17 mouse cellular contexts compared by ENCODE assay signal in the genomic region with DNA sequence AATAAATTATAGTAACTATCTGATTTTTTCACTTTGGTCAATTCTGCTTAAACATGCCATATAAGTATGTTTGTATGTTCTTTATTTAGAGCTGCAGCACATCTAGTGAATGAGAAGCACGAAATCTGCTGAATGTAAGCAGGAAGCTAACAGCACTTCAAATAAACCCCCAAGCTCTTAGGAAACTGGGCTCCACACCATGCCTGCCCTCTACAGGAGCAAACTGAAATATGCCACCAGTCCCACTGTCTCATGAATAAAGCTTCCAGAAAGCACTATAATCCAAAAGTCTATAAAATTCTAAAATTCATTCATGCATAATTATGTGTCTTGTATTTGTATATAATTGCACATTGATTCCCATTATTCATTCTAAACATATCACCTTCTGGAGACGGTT. TPM values are rescaled to one million over a fixed set of nuclear protein-coding genes. Genes with fewer than 3 reads are reported as not detected.
A peak's percentile ranks its signal among the peaks of the same experiment; 100 is the strongest.
DNase-seq lines count a peak whose midpoint lies in the region; ATAC-seq and TF ChIP-seq lines count a peak whose summit lies in the region.
"Had no signal": no experiment of that assay in that cellular context is flagged by ENCODE, and none has a peak within 500 bp of the region (broad histone marks: within the 10 kb centered on the region; RNA-seq: fewer than 3 reads in every experiment).

No protein-coding gene starts in this region.

- H3K36me3 ChIP-seq in hindbrain, embryonic 14.5 days (replicated peaks; ENCODE audit: control insufficient read depth, insufficient read depth), result no peaks in the 10 kb centered on the region
- no peaks in the 10 kb centered on the region for H3K36me3 ChIP-seq in hindbrain, embryonic 16.5 days (ENCODE audit: control insufficient read depth, insufficient read depth, low read length)
- no peaks in the 10 kb centered on the region for H3K36me3 ChIP-seq in lung, embryonic 14.5 days (ENCODE audit: insufficient read depth)
- H3K36me3 ChIP-seq: heart, embryonic 13.5 days; intestine, embryonic 15.5 days; midbrain, embryonic 15.5 days had no signal

- ATAC-seq in cerebellum, adult (ENCODE audit: insufficient number of reproducible peaks, low FRiP score, low TSS enrichment), result no peak
- ATAC-seq in hindbrain, embryonic 14.5 days (ENCODE audit: low FRiP score), result no peak
- ATAC-seq in hindbrain, embryonic 16.5 days, result no peak
- no peak for ATAC-seq in lung, embryonic 14.5 days (ENCODE audit: insufficient read depth)
- ATAC-seq: intestine, embryonic 15.5 days; midbrain, embryonic 15.5 days had no signal

- H3K27ac ChIP-seq in cerebellum, adult 2 months (ENCODE audit: insufficient read depth, low read length), result no peak overlapping the region
- no peak overlapping the region for H3K27ac ChIP-seq in hindbrain, embryonic 14.5 days
- H3K27ac ChIP-seq in hindbrain, embryonic 16.5 days (ENCODE audit: low read depth, low read length), result no peak overlapping the region
- H3K27ac ChIP-seq in lung, embryonic 14.5 days (ENCODE audit: low read depth), result no peak overlapping the region
- H3K27ac ChIP-seq in cortical plate, adult 2 months (ENCODE audit: insufficient read depth, low read length), result no peak overlapping the region
- H3K27ac ChIP-seq: heart, embryonic 13.5 days; intestine, embryonic 15.5 days; liver, embryonic 14.5 days; midbrain, embryonic 15.5 days had no signal

- H3K9ac ChIP-seq in hindbrain, embryonic 14.5 days, result no peak overlapping the region
- H3K9ac ChIP-seq in hindbrain, embryonic 16.5 days (ENCODE audit: low read depth, low read length), result no peak overlapping the region
- H3K9ac ChIP-seq in lung, embryonic 14.5 days, result no peak overlapping the region
- H3K9ac ChIP-seq: heart, embryonic 13.5 days; intestine, embryonic 15.5 days; liver, embryonic 14.5 days; midbrain, embryonic 15.5 days had no signal

- WGBS in cerebellum, adult 2 months, result 75% methylated on average over 2 of the region's 2 CpGs
- WGBS in hindbrain, embryonic 14.5 days, result 77% methylated on average over 2 of the region's 2 CpGs
- 58% methylated on average over 2 of the region's 2 CpGs for WGBS in hindbrain, embryonic 16.5 days
- WGBS in lung, embryonic 14.5 days, result 47% methylated on average over 2 of the region's 2 CpGs

- no peak for TF ChIP-seq POLR2A in cerebellum, adult 2 months (IDR thresholded peaks at IDR 0.05; ENCODE audit: borderline replicate concordance, insufficient read depth, low read length)
- TF ChIP-seq POLR2A in cortical plate, adult 2 months (IDR thresholded peaks at IDR 0.05; ENCODE audit: extremely low read depth, insufficient read depth, low read length), result no peak

- no peaks in the 10 kb centered on the region for H3K27me3 ChIP-seq in cerebellum, adult 2 months (ENCODE audit: control insufficient read depth, insufficient read depth, low read length)
- H3K27me3 ChIP-seq in hindbrain, embryonic 14.5 days (ENCODE audit: control insufficient read depth, insufficient read depth, low read length), result no peaks in the 10 kb centered on the region
- no peaks in the 10 kb centered on the region for H3K27me3 ChIP-seq in hindbrain, embryonic 16.5 days (replicated peaks; ENCODE audit: control insufficient read depth, insufficient read depth, low read length)
- 0 out of 2 replicates have a peak, but pooled peaks cover 3% of the 10 kb centered on the region for H3K27me3 ChIP-seq in lung, embryonic 14.5 days (ENCODE audit: insufficient read depth, low read length)
- H3K27me3 ChIP-seq: intestine, embryonic 15.5 days had no signal

- DNase-seq in cerebellum, adult 2 months, result no peak
- DNase-seq in hindbrain, embryonic 14.5 days (ENCODE audit: low spot score), result peak; percentile 40
- peak; percentile 9 for DNase-seq in lung, embryonic 14.5 days
- no peak for DNase-seq in lung, postnatal 25 days (ENCODE audit: low spot score)
- DNase-seq in heart, adult 8-10 months (ENCODE audit: low spot score), result no peak
- DNase-seq: adrenal gland, adult 8-10 months; cerebellum, adult 9-11 months; gastrocnemius, postnatal 36 days; lung, postnatal 4 days; thymus, adult 2 months had no signal

- no peak overlapping the region for H3K4me2 ChIP-seq in hindbrain, embryonic 14.5 days (replicated peaks)
- H3K4me2 ChIP-seq in hindbrain, embryonic 16.5 days (ENCODE audit: low read length), result no peak overlapping the region
- no peak overlapping the region for H3K4me2 ChIP-seq in lung, embryonic 14.5 days
- H3K4me2 ChIP-seq: heart, embryonic 13.5 days; intestine, embryonic 15.5 days; midbrain, embryonic 15.5 days had no signal

- H3K4me1 ChIP-seq in cerebellum, adult 2 months (ENCODE audit: control insufficient read depth, insufficient read depth, low read length), result no peaks in the 10 kb centered on the region
- H3K4me1 ChIP-seq in hindbrain, embryonic 14.5 days (replicated peaks; ENCODE audit: control insufficient read depth, insufficient read depth, low read length), result peaks cover 12% of the 10 kb centered on the region; the same call in 1 of the 2 replicates
- H3K4me1 ChIP-seq in hindbrain, embryonic 16.5 days (ENCODE audit: control insufficient read depth, insufficient read depth, low read depth, low read length), result peaks cover 7% of the 10 kb centered on the region
- no peaks in the 10 kb centered on the region for H3K4me1 ChIP-seq in lung, embryonic 14.5 days (ENCODE audit: insufficient read depth)
- H3K4me1 ChIP-seq in cortical plate, adult 2 months (ENCODE audit: control insufficient read depth, insufficient read depth, low read length), result no peaks in the 10 kb centered on the region; the same call in 1 of the 2 replicates

- TF ChIP-seq CTCF in cerebellum, adult 2 months (IDR thresholded peaks at IDR 0.05; ENCODE audit: borderline replicate concordance, insufficient read depth, low read depth, low read length), result peak; percentile 35; the same call in 1 of the 2 replicates
- peak; percentile 30 for TF ChIP-seq CTCF in lung, embryonic 14.5 days (IDR thresholded peaks at IDR 0.05; ENCODE audit: low read depth)
- TF ChIP-seq CTCF in cortical plate, adult 2 months (IDR thresholded peaks at IDR 0.05; ENCODE audit: extremely low read depth, insufficient read depth, low read length), result peak; percentile 51

- H3K9me3 ChIP-seq in hindbrain, embryonic 14.5 days (ENCODE audit: control insufficient read depth, low read length), result no peaks in the 10 kb centered on the region
- no peaks in the 10 kb centered on the region for H3K9me3 ChIP-seq in hindbrain, embryonic 16.5 days (ENCODE audit: control insufficient read depth, low read length)
- H3K9me3 ChIP-seq in lung, embryonic 14.5 days (ENCODE audit: low read depth, low read length), result no peaks in the 10 kb centered on the region
- H3K9me3 ChIP-seq: heart, embryonic 13.5 days; intestine, embryonic 15.5 days; midbrain, embryonic 15.5 days had no signal

- H3K4me3 ChIP-seq in cerebellum, adult 2 months (replicated peaks; ENCODE audit: insufficient read depth, low read depth, low read length), result no peak overlapping the region
- H3K4me3 ChIP-seq in hindbrain, embryonic 14.5 days (replicated peaks; ENCODE audit: low read length), result no peak overlapping the region
- H3K4me3 ChIP-seq in hindbrain, embryonic 16.5 days (ENCODE audit: low read length), result no peak overlapping the region
- H3K4me3 ChIP-seq in lung, embryonic 14.5 days (ENCODE audit: low read depth, low read length), result no peak overlapping the region
- no peak overlapping the region for H3K4me3 ChIP-seq in cortical plate, adult 2 months (ENCODE audit: insufficient read depth, low read length)
- H3K4me3 ChIP-seq: heart, embryonic 13.5 days; intestine, embryonic 15.5 days; midbrain, embryonic 15.5 days had no signal

RNA-seq across cellular contexts. Expression of gene Chrna7, which starts 5.2 kb away (rescaled TPM):
- 7.4 and 8.0 TPM in 2 replicates for polyA plus RNA-seq in cerebellum, adult 2 months (2012; rRNA removed)
- polyA plus RNA-seq in hindbrain, embryonic 14.5 days (2014; fragmentation: Nextera tagmentation; extraction: Ambion mirVana), result 9.4 and 9.7 TPM in 2 replicates
- polyA plus RNA-seq in hindbrain, embryonic 16.5 days (2015; fragmentation: Nextera tagmentation; extraction: Ambion mirVana), result 9.9 and 12.7 TPM in 2 replicates
- 0.50 and 1.0 TPM in 2 replicates for polyA plus RNA-seq in lung, embryonic 14.5 days (2014; fragmentation: Nextera tagmentation; extraction: Ambion mirVana)
- 9.0 and 9.7 TPM in 2 replicates for polyA plus RNA-seq in cortical plate, adult 2 months (2012; rRNA removed)
- under 1 TPM in 2 of 4 experiments, not detected in 2; 0.14 to 0.16 TPM for total RNA-seq in heart, adult 8-10 months (2022)

Comparison
In these comparisons a context has a peak if more than half of its experiments do, and no peak if none do; other contexts are left out.
1. DNase-seq: peak in hindbrain, embryonic 14.5 days (single experiment) and lung, embryonic 14.5 days (single experiment); none in cerebellum, adult 2 months (0 of 2), lung, postnatal 25 days (single experiment) and heart, adult 8-10 months (single experiment).
2. Peak in every context shown above with its lines, with median percentiles within 50 percentile points of each other: CTCF ChIP-seq.